Mouse (Mus musculus) erythroblast, embryonic 14.5 days (primary cell): ENCODE results near the gene Cyp4v3.

ENCODE experiments used
- GATA1 ChIP-seq: IDR thresholded peaks from 2 replicates; pipeline ENCODE4 v1.6.1; 2012; ENCODE audit warnings: low read length, inconsistent platforms, mixed read lengths
- TAL1 ChIP-seq: IDR thresholded peaks from 3 replicates; pipeline ENCODE4 v1.6.1; 2012; ENCODE audit warnings: low read length, inconsistent platforms, mixed read lengths

GRCm38 (mm10) chr8:45345031-45345430 is 12.0 kb upstream of the Cyp4v3 start:
- TF ChIP-seq TAL1 (no peak), GATA1 (no peak)
